21 mouse cellular contexts compared by ENCODE assay signal in genomic region chr10:119003839-119004238, GRCm38 (mm10).
DNase-seq lines count a peak whose midpoint lies in the region; ATAC-seq and TF ChIP-seq lines count a peak whose summit lies in the region.
"Had no signal": no experiment of that assay in that cellular context is flagged by ENCODE, and none has a peak within 500 bp of the region (broad histone marks: within the 10 kb centered on the region; RNA-seq: fewer than 3 reads in every experiment).

No protein-coding gene starts in this region.

- in situ Hi-C loops in Patski (cut with MboI; ENCODE audit: low pct_unique_long_range_greater_than_20kb) = no loop called here

- no peaks in the 10 kb centered on the region for H3K27me3 ChIP-seq in thymus, adult 2 months (ENCODE audit: control insufficient read depth, insufficient read depth, low read length)
- H3K27me3 ChIP-seq in Patski = no peaks in the 10 kb centered on the region
- H3K27me3 ChIP-seq in small intestine, adult 2 months (ENCODE audit: control insufficient read depth, insufficient read depth, low read length) = no peaks in the 10 kb centered on the region
- H3K27me3 ChIP-seq: forebrain, embryonic 13.5 days; heart, embryonic 15.5 days; kidney, embryonic 15.5 days; limb, embryonic 12.5 days had no signal

- H3K4me1 ChIP-seq in thymus, adult 2 months (replicated peaks; ENCODE audit: control insufficient read depth, insufficient read depth, low read length) = peaks cover 57% of the 10 kb centered on the region
- peaks cover 17% of the 10 kb centered on the region; the same call in 1 of the 2 replicates for H3K4me1 ChIP-seq in small intestine, adult 2 months (ENCODE audit: control insufficient read depth, insufficient read depth, insufficient read length, low read length)
- H3K4me1 ChIP-seq: forebrain, embryonic 13.5 days; heart, embryonic 15.5 days; kidney, embryonic 15.5 days had no signal

- no peaks in the 10 kb centered on the region for H3K36me3 ChIP-seq in thymus, adult 2 months (ENCODE audit: control insufficient read depth, insufficient read depth, low read length)
- no peaks in the 10 kb centered on the region for H3K36me3 ChIP-seq in small intestine, adult 2 months (ENCODE audit: control insufficient read depth, insufficient read depth, low read length)
- H3K36me3 ChIP-seq: heart, embryonic 15.5 days; kidney, embryonic 15.5 days; limb, embryonic 12.5 days had no signal

- peak; percentile 16 for DNase-seq in adrenal gland, postnatal 14 days
- no peak for DNase-seq in adrenal gland, adult 8-10 months
- DNase-seq in thymus, adult 2 months = no peak
- no peak for DNase-seq in thymus, postnatal 14 days
- DNase-seq in Patski (ENCODE audit: low read depth, low spot score) = no peak
- no peak for DNase-seq in left cerebral cortex, adult 8-10 months (ENCODE audit: low spot score in 2 of 2)
- DNase-seq in layer of hippocampus, adult 11-12 months (ENCODE audit: low spot score) = no peak
- DNase-seq: B cell, adult 2 months; cerebellum, adult 9-11 months; gastrocnemius, postnatal 14 days; heart, adult 2 months; lung, embryonic 14.5 days; midbrain, embryonic 14.5 days; right cerebral cortex, adult 18-20 months had no signal

- CTCF ChIA-PET in Patski (lab: Charles Lee) = interaction anchor here (1.2 kb wide), 1 partner anchor 31 kb away, joined by 3 read pairs; no protein-coding TSS in a partner anchor

- no peak for TF ChIP-seq POLR2A in thymus, adult 2 months (IDR thresholded peaks at IDR 0.05; ENCODE audit: control insufficient read depth, extremely low read depth, insufficient read depth, low read length, poor library complexity)
- TF ChIP-seq POLR2A in small intestine, adult 2 months (IDR thresholded peaks at IDR 0.05; ENCODE audit: low read depth, low read length) = no peak

- peak; percentile 47 for ATAC-seq in Patski
- ATAC-seq: forebrain, embryonic 13.5 days had no signal

- POLR2A ChIA-PET in Patski (lab: Charles Lee) = no interaction called here

- H3K4me3 ChIP-seq in thymus, adult 2 months (ENCODE audit: control insufficient read depth, insufficient read depth, low read length) = no peak overlapping the region
- no peak overlapping the region for H3K4me3 ChIP-seq in small intestine, adult 2 months (ENCODE audit: low read depth, low read length)
- H3K4me3 ChIP-seq: forebrain, embryonic 13.5 days; heart, adult 2 months; heart, embryonic 15.5 days; kidney, embryonic 15.5 days; layer of hippocampus, adult 2 months; left cerebral cortex, adult 2 months; limb, embryonic 12.5 days had no signal

- peak overlapping the region; percentile 50 for H3K27ac ChIP-seq in thymus, adult 2 months (ENCODE audit: control insufficient read depth, insufficient read depth, low read length)
- H3K27ac ChIP-seq in small intestine, adult 2 months (ENCODE audit: insufficient read depth, low read depth, low read length) = peak overlapping the region; percentile 77
- H3K27ac ChIP-seq: forebrain, embryonic 13.5 days; heart, adult 2 months; heart, embryonic 15.5 days; kidney, embryonic 15.5 days; layer of hippocampus, adult 2 months; left cerebral cortex, adult 2 months; limb, embryonic 12.5 days had no signal

- TF ChIP-seq CTCF in thymus, adult 2 months (IDR thresholded peaks at IDR 0.05; ENCODE audit: borderline replicate concordance, control insufficient read depth, extremely low read depth, insufficient read depth, low read length, poor library complexity) = no peak
- TF ChIP-seq CTCF in Patski (IDR thresholded peaks at IDR 0.05) = no peak
- TF ChIP-seq CTCF in small intestine, adult 2 months (IDR thresholded peaks at IDR 0.05; ENCODE audit: extremely low read depth, insufficient read length, insufficient replicate concordance, low read depth, low read length) = no peak

- WGBS in thymus, adult 2 months = 52% methylated on average over 5 of the region's 5 CpGs
- 18% methylated on average over 5 of the region's 5 CpGs for WGBS in small intestine, adult 2 months
